Mouse (Mus musculus): ENCODE data around the gene Tdg. TPM values are rescaled to one million over a fixed set of nuclear protein-coding genes. Genes with fewer than 3 reads are reported as not detected.

Tdg gene
- polyA plus RNA-seq, 1 experiment from 2014 or later = 59.4 TPM

- H3K4me2 ChIP-seq = no peak overlapping the region
- 96% methylated on average over 7 of the region's 7 CpGs for WGBS
- H3K9me3 ChIP-seq (replicated peaks) = no peaks in the 10 kb centered on the region
- peaks cover 17% of the 10 kb centered on the region for H3K4me1 ChIP-seq (replicated peaks)
- no peaks in the 10 kb centered on the region for H3K27me3 ChIP-seq
- H3K36me3 ChIP-seq = peaks cover 27% of the 10 kb centered on the region
- no peak overlapping the region for H3K9ac ChIP-seq
- ATAC-seq (replicated peaks; ENCODE audit: insufficient number of reproducible peaks, insufficient read depth, low FRiP score, low read depth) = no peak
- no peak overlapping the region for H3K4me3 ChIP-seq
- H3K27ac ChIP-seq = no peak overlapping the region
Observed at GRCm38 (mm10) chr10:82634348-82634747, 4.7 kb downstream of the Tdg start.

GRCm38 (mm10) chr10:82636321-82636720 is 6.7 kb downstream of the Tdg start:
- Histone ChIP-seq H3K27me3 (no peaks in the 10 kb centered on the region), H3K9me3 (replicated peaks) (no peaks in the 10 kb centered on the region), H3K27ac (no peak overlapping the region), H3K4me3 (no peak overlapping the region), H3K4me1 (replicated peaks) (peaks cover 5% of the 10 kb centered on the region), H3K4me2 (no peak overlapping the region), H3K9ac (no peak overlapping the region), H3K36me3 (peaks cover 45% of the 10 kb centered on the region)
- WGBS = 92% methylated on average over 3 of the region's 3 CpGs
- ATAC-seq (replicated peaks; ENCODE audit: insufficient number of reproducible peaks, insufficient read depth, low FRiP score, low read depth) = no peak

DNA sequence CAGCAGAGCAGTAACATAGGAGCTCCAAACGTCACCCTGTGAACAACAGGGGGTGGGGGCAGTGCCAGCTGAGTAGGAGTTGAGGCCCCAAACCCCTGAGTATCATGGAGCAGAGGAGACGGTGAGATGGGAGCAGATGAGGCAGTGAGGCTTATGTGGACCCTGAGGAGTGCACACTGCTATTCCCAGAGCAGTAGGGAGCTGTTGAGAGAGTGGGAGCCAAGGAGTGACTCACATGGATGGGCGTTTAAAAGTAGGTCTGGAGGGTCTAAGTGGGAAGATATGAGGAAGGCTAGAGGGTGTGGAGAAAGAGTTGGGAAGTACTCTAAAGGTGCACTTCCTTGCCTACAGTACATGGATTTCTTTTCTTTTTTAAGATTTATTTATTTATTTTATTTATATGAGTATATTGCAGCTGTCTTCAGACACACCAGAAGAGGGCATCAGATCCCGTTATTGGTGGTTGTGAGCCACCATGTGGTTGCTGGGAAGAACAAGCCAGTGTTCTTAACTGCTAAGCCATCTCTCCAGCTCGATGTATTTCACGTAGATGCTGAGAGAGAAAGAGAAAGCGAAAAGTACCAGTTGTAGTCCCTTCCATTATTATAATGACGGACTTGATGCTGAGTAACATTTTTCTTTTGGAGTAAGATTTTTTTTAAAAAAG is 9.5 kb downstream of the Tdg start:
- Histone ChIP-seq H3K4me2 (no peak overlapping the region), H3K27ac (no peak overlapping the region), H3K4me3 (no peak overlapping the region), H3K4me1 (replicated peaks) (no peaks in the 10 kb centered on the region), H3K9ac (no peak overlapping the region), H3K36me3 (peaks cover 59% of the 10 kb centered on the region), H3K27me3 (no peaks in the 10 kb centered on the region), H3K9me3 (replicated peaks) (no peaks in the 10 kb centered on the region)
- ATAC-seq (replicated peaks; ENCODE audit: insufficient number of reproducible peaks, insufficient read depth, low FRiP score, low read depth) = no peak
- WGBS = 87% methylated on average over 8 of the region's 8 CpGs

GRCm38 (mm10) chr10:82641481-82641880 is 11.9 kb downstream of the Tdg start:
- no peaks in the 10 kb centered on the region for H3K9me3 ChIP-seq (replicated peaks)
- no peaks in the 10 kb centered on the region for H3K4me1 ChIP-seq (replicated peaks)
- H3K27ac ChIP-seq = no peak overlapping the region
- no peak overlapping the region for H3K9ac ChIP-seq
- 90% methylated on average over 9 of the region's 9 CpGs for WGBS
- H3K36me3 ChIP-seq = peaks cover 75% of the 10 kb centered on the region
- H3K4me3 ChIP-seq = no peak overlapping the region
- no peak overlapping the region for H3K4me2 ChIP-seq
- no peak for ATAC-seq (replicated peaks; ENCODE audit: insufficient number of reproducible peaks, insufficient read depth, low FRiP score, low read depth)
- no peaks in the 10 kb centered on the region for H3K27me3 ChIP-seq

DNA sequence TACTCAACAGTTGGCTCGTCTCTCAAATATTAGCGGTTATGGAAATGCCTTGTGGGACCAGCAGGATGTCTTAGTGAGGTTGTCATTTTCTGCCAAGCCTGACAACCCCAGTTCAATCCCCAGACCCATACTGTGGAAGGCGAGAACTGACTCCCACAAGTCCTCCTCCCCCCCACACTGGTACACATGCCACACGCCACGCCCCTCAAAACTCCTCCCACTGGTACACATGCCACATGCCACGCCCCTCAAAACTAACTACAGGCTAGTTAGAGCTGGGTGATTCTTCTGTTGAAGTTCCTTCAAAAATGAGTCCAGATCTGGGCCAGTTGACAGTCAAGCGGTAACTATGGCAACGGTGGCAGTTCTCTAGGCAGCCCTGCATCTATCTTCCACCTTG is 16.5 kb downstream of the Tdg start:
- 96% methylated on average over 8 of the region's 8 CpGs for WGBS
- Histone ChIP-seq H3K4me2 (no peak overlapping the region), H3K27me3 (no peaks in the 10 kb centered on the region), H3K9ac (no peak overlapping the region), H3K9me3 (replicated peaks) (no peaks in the 10 kb centered on the region), H3K27ac (no peak overlapping the region), H3K4me3 (no peak overlapping the region), H3K4me1 (replicated peaks) (no peaks in the 10 kb centered on the region), H3K36me3 (peaks cover 69% of the 10 kb centered on the region)
- no peak for ATAC-seq (replicated peaks; ENCODE audit: insufficient number of reproducible peaks, insufficient read depth, low FRiP score, low read depth)

DNA sequence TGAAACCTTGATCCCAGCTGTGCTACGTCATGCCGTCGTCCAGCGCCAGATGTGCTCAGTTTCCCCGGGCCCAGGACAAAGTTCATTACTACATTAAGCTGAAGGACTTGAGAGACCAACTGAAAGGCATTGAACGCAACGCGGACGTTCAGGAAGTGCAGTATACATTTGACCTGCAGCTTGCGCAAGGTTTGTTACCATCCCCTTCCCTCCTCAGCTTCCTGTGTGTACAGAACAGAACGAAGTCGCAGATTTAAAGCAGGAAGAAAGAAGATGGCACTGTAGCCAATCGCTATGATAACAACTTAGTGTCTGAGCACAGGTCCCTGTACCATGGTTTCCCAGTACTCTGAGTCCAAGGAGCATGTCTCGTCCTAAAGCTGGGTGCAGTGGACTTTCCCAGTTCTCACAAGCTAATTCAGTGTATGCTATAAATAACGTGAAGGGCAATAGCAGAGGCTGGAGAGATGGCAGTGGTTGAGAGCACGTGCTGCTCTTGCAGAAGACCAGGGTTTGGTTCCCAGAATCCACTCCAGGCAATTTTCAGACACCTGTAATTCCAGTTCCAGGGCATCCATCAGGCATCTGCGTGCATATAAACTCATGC is 17.7 kb downstream of the Tdg start:
- Histone ChIP-seq H3K36me3 (peaks cover 66% of the 10 kb centered on the region), H3K27me3 (no peaks in the 10 kb centered on the region), H3K4me2 (no peak overlapping the region), H3K4me3 (no peak overlapping the region), H3K4me1 (replicated peaks) (no peaks in the 10 kb centered on the region), H3K9me3 (replicated peaks) (no peaks in the 10 kb centered on the region), H3K9ac (no peak overlapping the region), H3K27ac (no peak overlapping the region)
- WGBS = 82% methylated on average over 17 of the region's 17 CpGs
- no peak for ATAC-seq (replicated peaks; ENCODE audit: insufficient number of reproducible peaks, insufficient read depth, low FRiP score, low read depth)

GRCm38 (mm10) chr10:82651221-82651620 is 21.6 kb downstream of the Tdg start:
- WGBS = 85% methylated on average over 5 of the region's 5 CpGs
- Histone ChIP-seq H3K27me3 (no peaks in the 10 kb centered on the region), H3K4me2 (no peak overlapping the region), H3K9ac (no peak overlapping the region), H3K36me3 (peaks cover 33% of the 10 kb centered on the region), H3K27ac (no peak overlapping the region), H3K4me1 (replicated peaks) (no peaks in the 10 kb centered on the region), H3K9me3 (replicated peaks) (no peaks in the 10 kb centered on the region), H3K4me3 (no peak overlapping the region)
- ATAC-seq (replicated peaks; ENCODE audit: insufficient number of reproducible peaks, insufficient read depth, low FRiP score, low read depth) = no peak

DNA sequence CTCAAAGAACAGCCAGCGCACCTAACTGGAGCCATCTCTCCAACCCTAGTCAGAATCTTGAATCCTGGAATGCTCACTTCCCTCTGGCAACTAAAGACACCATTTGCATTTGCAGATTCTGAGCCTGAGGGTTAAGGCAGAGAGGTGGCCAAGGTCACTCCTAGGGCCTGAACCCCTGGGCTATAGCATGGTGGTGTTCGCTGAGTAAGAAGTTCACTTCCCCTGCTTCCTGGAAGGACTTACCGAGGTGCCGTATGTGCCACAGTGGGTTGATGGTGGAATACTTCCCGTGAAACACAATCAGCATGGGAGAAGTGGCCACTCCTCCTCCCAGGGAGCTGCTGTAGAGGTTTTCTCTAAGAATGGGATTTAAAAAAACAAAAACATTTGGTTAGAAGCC is 23.0 kb downstream of the Tdg start:
- Histone ChIP-seq H3K27me3 (no peaks in the 10 kb centered on the region), H3K4me1 (replicated peaks) (no peaks in the 10 kb centered on the region), H3K9me3 (replicated peaks) (no peaks in the 10 kb centered on the region), H3K36me3 (peaks cover 21% of the 10 kb centered on the region), H3K27ac (no peak overlapping the region), H3K9ac (no peak overlapping the region), H3K4me2 (no peak overlapping the region), H3K4me3 (no peak overlapping the region)
- WGBS = 64% methylated on average over 5 of the region's 5 CpGs
- no peak for ATAC-seq (replicated peaks; ENCODE audit: insufficient number of reproducible peaks, insufficient read depth, low FRiP score, low read depth)

GRCm38 (mm10) chr10:82654581-82654980 is 25.0 kb downstream of the Tdg start:
- Histone ChIP-seq H3K9ac (no peak overlapping the region), H3K27me3 (no peaks in the 10 kb centered on the region), H3K27ac (no peak overlapping the region), H3K4me1 (replicated peaks) (no peaks in the 10 kb centered on the region), H3K36me3 (peaks cover 17% of the 10 kb centered on the region), H3K9me3 (replicated peaks) (no peaks in the 10 kb centered on the region), H3K4me3 (no peak overlapping the region), H3K4me2 (no peak overlapping the region)
- ATAC-seq (replicated peaks; ENCODE audit: insufficient number of reproducible peaks, insufficient read depth, low FRiP score, low read depth) = no peak
- WGBS = 70% methylated on average over 3 of the region's 3 CpGs

GRCm38 (mm10) chr10:82661820-82662219 is 32.2 kb downstream of the Tdg start:
- 83% methylated on average over 8 of the region's 8 CpGs for WGBS
- H3K36me3 ChIP-seq = no peaks in the 10 kb centered on the region
- H3K4me1 ChIP-seq (replicated peaks) = peaks cover 5% of the 10 kb centered on the region
- H3K27ac ChIP-seq = no peak overlapping the region
- no peak overlapping the region for H3K4me2 ChIP-seq
- no peak overlapping the region for H3K9ac ChIP-seq
- H3K27me3 ChIP-seq = no peaks in the 10 kb centered on the region
- ATAC-seq (replicated peaks; ENCODE audit: insufficient number of reproducible peaks, insufficient read depth, low FRiP score, low read depth) = no peak
- H3K4me3 ChIP-seq = no peak overlapping the region
- H3K9me3 ChIP-seq (replicated peaks) = no peaks in the 10 kb centered on the region

DNA sequence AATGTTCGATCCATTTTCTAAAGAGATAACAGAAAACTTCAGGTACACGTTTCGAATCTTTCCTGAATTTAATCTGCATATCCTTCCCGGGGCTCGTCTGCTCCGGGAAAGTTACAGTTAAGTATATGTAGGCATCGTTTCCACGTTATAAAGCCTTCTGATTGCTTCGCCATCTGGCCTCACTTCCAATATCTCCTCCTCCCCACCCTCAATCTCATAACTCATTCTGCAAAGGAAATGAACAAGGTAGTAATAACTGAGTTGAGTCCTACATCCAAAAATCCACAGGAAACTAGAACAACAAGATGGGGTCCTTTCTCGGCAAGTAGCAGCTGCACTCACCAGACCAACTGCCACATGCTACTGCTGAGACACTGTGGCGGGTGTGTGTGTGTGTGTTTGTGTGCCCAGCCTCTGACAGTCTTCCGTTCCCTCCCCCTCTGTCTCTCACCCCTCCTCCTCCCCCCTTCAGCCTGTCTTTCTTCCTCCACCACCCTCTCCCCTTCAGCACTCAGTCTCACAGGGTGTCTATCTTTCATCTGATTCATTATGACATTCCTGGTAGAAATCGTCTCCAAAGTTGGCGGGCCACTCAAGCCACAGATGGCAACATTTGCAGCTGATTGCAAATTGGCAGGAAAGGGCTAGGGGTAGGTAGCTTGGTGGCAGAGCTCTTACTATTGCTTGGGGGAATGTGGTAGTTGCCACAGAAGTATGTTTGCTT is 32.8 kb downstream of the Tdg start:
- ATAC-seq (replicated peaks; ENCODE audit: insufficient number of reproducible peaks, insufficient read depth, low FRiP score, low read depth) = no peak
- H3K27ac ChIP-seq = no peak overlapping the region
- no peak overlapping the region for H3K9ac ChIP-seq
- 70% methylated on average over 14 of the region's 14 CpGs for WGBS
- no peak overlapping the region for H3K4me3 ChIP-seq
- peaks cover 7% of the 10 kb centered on the region for H3K4me1 ChIP-seq (replicated peaks)
- no peaks in the 10 kb centered on the region for H3K9me3 ChIP-seq (replicated peaks)
- no peaks in the 10 kb centered on the region for H3K27me3 ChIP-seq
- H3K36me3 ChIP-seq = no peaks in the 10 kb centered on the region
- H3K4me2 ChIP-seq = no peak overlapping the region

Measured in heart, embryonic 15.5 days (tissue).